Mouse (Mus musculus): ENCODE data around the gene Plcb1. TPM values are rescaled to one million over a fixed set of nuclear protein-coding genes. Genes with fewer than 3 reads are reported as not detected.

Plcb1 gene
- polyA plus RNA-seq, 1 experiment from 2014 or later = 23.0 TPM

- Histone ChIP-seq H3K4me3 (ENCODE audit: low read depth, low read length) (no peak overlapping the region), H3K4me1 (ENCODE audit: control insufficient read depth, insufficient read depth, low read length) (no peaks in the 10 kb centered on the region), H3K36me3 (ENCODE audit: control insufficient read depth, insufficient read depth, low read length) (no peaks in the 10 kb centered on the region), H3K27me3 (replicated peaks; ENCODE audit: control insufficient read depth, insufficient read depth, low read length) (no peaks in the 10 kb centered on the region), H3K27ac (ENCODE audit: low read depth, low read length) (no peak overlapping the region), H3K9ac (ENCODE audit: low read length) (no peak overlapping the region), H3K9me3 (replicated peaks; ENCODE audit: control insufficient read depth, low read length) (no peaks in the 10 kb centered on the region), H3K4me2 (ENCODE audit: low read length) (no peak overlapping the region)
- ATAC-seq (no peak), DNase-seq (ENCODE audit: low spot score) (no peak)
- WGBS = 91% methylated on average over 4 of the region's 4 CpGs
Observed at GRCm38 (mm10) chr2:134956436-134956835, 170.6 kb downstream of the Plcb1 start.

- Histone ChIP-seq H3K27me3 (replicated peaks; ENCODE audit: control insufficient read depth, insufficient read depth, low read length) (no peaks in the 10 kb centered on the region), H3K4me3 (ENCODE audit: low read depth, low read length) (no peak overlapping the region), H3K36me3 (ENCODE audit: control insufficient read depth, insufficient read depth, low read length) (no peaks in the 10 kb centered on the region), H3K9me3 (replicated peaks; ENCODE audit: control insufficient read depth, low read length) (no peaks in the 10 kb centered on the region), H3K4me1 (ENCODE audit: control insufficient read depth, insufficient read depth, low read length) (no peaks in the 10 kb centered on the region), H3K9ac (ENCODE audit: low read length) (no peak overlapping the region), H3K4me2 (ENCODE audit: low read length) (no peak overlapping the region), H3K27ac (ENCODE audit: low read depth, low read length) (no peak overlapping the region)
- ATAC-seq (no peak), DNase-seq (ENCODE audit: low spot score) (no peak)
- WGBS = 89% methylated on average over 4 of the region's 4 CpGs
Observed at GRCm38 (mm10) chr2:134966131-134966530, 180.3 kb downstream of the Plcb1 start.

- ATAC-seq (no peak), DNase-seq (ENCODE audit: low spot score) (no peak)
- Histone ChIP-seq H3K9ac (ENCODE audit: low read length) (no peak overlapping the region), H3K9me3 (replicated peaks; ENCODE audit: control insufficient read depth, low read length) (no peaks in the 10 kb centered on the region), H3K4me3 (ENCODE audit: low read depth, low read length) (no peak overlapping the region), H3K36me3 (ENCODE audit: control insufficient read depth, insufficient read depth, low read length) (no peaks in the 10 kb centered on the region), H3K27me3 (replicated peaks; ENCODE audit: control insufficient read depth, insufficient read depth, low read length) (no peaks in the 10 kb centered on the region), H3K4me1 (ENCODE audit: control insufficient read depth, insufficient read depth, low read length) (no peaks in the 10 kb centered on the region), H3K4me2 (ENCODE audit: low read length) (no peak overlapping the region), H3K27ac (ENCODE audit: low read depth, low read length) (no peak overlapping the region)
- WGBS = 88% methylated on average over 3 of the region's 3 CpGs
Observed at GRCm38 (mm10) chr2:134968380-134968779, 182.5 kb downstream of the Plcb1 start.

GRCm38 (mm10) chr2:134972376-134972775, 186.5 kb downstream of the Plcb1 start:
- H3K4me1 ChIP-seq (ENCODE audit: control insufficient read depth, insufficient read depth, low read length) = peaks cover 7% of the 10 kb centered on the region
- H3K27me3 ChIP-seq (replicated peaks; ENCODE audit: control insufficient read depth, insufficient read depth, low read length) = no peaks in the 10 kb centered on the region
- ATAC-seq (no peak), DNase-seq (ENCODE audit: low spot score) (no peak)
- no peak overlapping the region for H3K9ac ChIP-seq (ENCODE audit: low read length)
- H3K9me3 ChIP-seq (replicated peaks; ENCODE audit: control insufficient read depth, low read length) = no peaks in the 10 kb centered on the region
- H3K36me3 ChIP-seq (ENCODE audit: control insufficient read depth, insufficient read depth, low read length) = no peaks in the 10 kb centered on the region
- no peak overlapping the region for H3K27ac ChIP-seq (ENCODE audit: low read depth, low read length)
- H3K4me3 ChIP-seq (ENCODE audit: low read depth, low read length) = no peak overlapping the region
- 85% methylated on average over 6 of the region's 6 CpGs for WGBS
- no peak overlapping the region for H3K4me2 ChIP-seq (ENCODE audit: low read length)

- Histone ChIP-seq H3K4me3 (ENCODE audit: low read depth, low read length) (no peak overlapping the region), H3K9ac (ENCODE audit: low read length) (no peak overlapping the region), H3K27me3 (replicated peaks; ENCODE audit: control insufficient read depth, insufficient read depth, low read length) (no peaks in the 10 kb centered on the region), H3K36me3 (ENCODE audit: control insufficient read depth, insufficient read depth, low read length) (no peaks in the 10 kb centered on the region), H3K4me1 (ENCODE audit: control insufficient read depth, insufficient read depth, low read length) (peaks cover 7% of the 10 kb centered on the region), H3K9me3 (replicated peaks; ENCODE audit: control insufficient read depth, low read length) (no peaks in the 10 kb centered on the region), H3K27ac (ENCODE audit: low read depth, low read length) (no peak overlapping the region), H3K4me2 (ENCODE audit: low read length) (no peak overlapping the region)
- DNase-seq (ENCODE audit: low spot score) = no peak
- WGBS = 64% methylated on average over 6 of the region's 6 CpGs
- ATAC-seq = no peak
Observed at GRCm38 (mm10) chr2:134974711-134975110, 188.8 kb downstream of the Plcb1 start.

- Histone ChIP-seq H3K27me3 (replicated peaks; ENCODE audit: control insufficient read depth, insufficient read depth, low read length) (no peaks in the 10 kb centered on the region), H3K9me3 (replicated peaks; ENCODE audit: control insufficient read depth, low read length) (no peaks in the 10 kb centered on the region), H3K4me2 (ENCODE audit: low read length) (no peak overlapping the region), H3K4me3 (ENCODE audit: low read depth, low read length) (no peak overlapping the region), H3K36me3 (ENCODE audit: control insufficient read depth, insufficient read depth, low read length) (no peaks in the 10 kb centered on the region), H3K27ac (ENCODE audit: low read depth, low read length) (peak overlapping the region; percentile 63; the same call in 1 of the 2 replicates), H3K9ac (ENCODE audit: low read length) (no peak overlapping the region), H3K4me1 (ENCODE audit: control insufficient read depth, insufficient read depth, low read length) (peaks cover 7% of the 10 kb centered on the region)
- DNase-seq (ENCODE audit: low spot score) (peak; percentile 68), ATAC-seq (peak; percentile 70; the same call in 1 of the 2 replicates)
- 18% methylated on average over 3 of the region's 3 CpGs for WGBS
Observed at GRCm38 (mm10) chr2:134976796-134977330, 191.0 kb downstream of the Plcb1 start.

GRCm38 (mm10) chr2:134977641-134978040, 191.8 kb downstream of the Plcb1 start:
- H3K27ac ChIP-seq (ENCODE audit: low read depth, low read length) = no peak overlapping the region
- H3K36me3 ChIP-seq (ENCODE audit: control insufficient read depth, insufficient read depth, low read length) = no peaks in the 10 kb centered on the region
- H3K9me3 ChIP-seq (replicated peaks; ENCODE audit: control insufficient read depth, low read length) = no peaks in the 10 kb centered on the region
- no peak overlapping the region for H3K9ac ChIP-seq (ENCODE audit: low read length)
- H3K4me1 ChIP-seq (ENCODE audit: control insufficient read depth, insufficient read depth, low read length) = peaks cover 7% of the 10 kb centered on the region
- ATAC-seq (peak; percentile 44; the same call in 1 of the 2 replicates), DNase-seq (ENCODE audit: low spot score) (peak; percentile 49)
- H3K4me3 ChIP-seq (ENCODE audit: low read depth, low read length) = no peak overlapping the region
- H3K27me3 ChIP-seq (replicated peaks; ENCODE audit: control insufficient read depth, insufficient read depth, low read length) = no peaks in the 10 kb centered on the region
- H3K4me2 ChIP-seq (ENCODE audit: low read length) = no peak overlapping the region
- WGBS = 96% methylated on average over 1 of the region's 1 CpGs

- H3K36me3 ChIP-seq (ENCODE audit: control insufficient read depth, insufficient read depth, low read length) = no peaks in the 10 kb centered on the region
- H3K4me1 ChIP-seq (ENCODE audit: control insufficient read depth, insufficient read depth, low read length) = peaks cover 7% of the 10 kb centered on the region
- H3K27me3 ChIP-seq (replicated peaks; ENCODE audit: control insufficient read depth, insufficient read depth, low read length) = no peaks in the 10 kb centered on the region
- DNase-seq (ENCODE audit: low spot score) = no peak
- H3K4me2 ChIP-seq (ENCODE audit: low read length) = no peak overlapping the region
- no peak overlapping the region for H3K9ac ChIP-seq (ENCODE audit: low read length)
- no peak overlapping the region for H3K27ac ChIP-seq (ENCODE audit: low read depth, low read length)
- no peak overlapping the region for H3K4me3 ChIP-seq (ENCODE audit: low read depth, low read length)
- H3K9me3 ChIP-seq (replicated peaks; ENCODE audit: control insufficient read depth, low read length) = no peaks in the 10 kb centered on the region
- ATAC-seq = no peak
Observed at GRCm38 (mm10) chr2:134981394-134981793, 195.5 kb downstream of the Plcb1 start.

GRCm38 (mm10) chr2:134984884-134985283, 199.0 kb downstream of the Plcb1 start:
- DNase-seq (ENCODE audit: low spot score) (no peak), ATAC-seq (no peak)
- Histone ChIP-seq H3K9me3 (replicated peaks; ENCODE audit: control insufficient read depth, low read length) (no peaks in the 10 kb centered on the region), H3K4me1 (ENCODE audit: control insufficient read depth, insufficient read depth, low read length) (no peaks in the 10 kb centered on the region), H3K27me3 (replicated peaks; ENCODE audit: control insufficient read depth, insufficient read depth, low read length) (no peaks in the 10 kb centered on the region), H3K4me2 (ENCODE audit: low read length) (no peak overlapping the region), H3K4me3 (ENCODE audit: low read depth, low read length) (no peak overlapping the region), H3K27ac (ENCODE audit: low read depth, low read length) (no peak overlapping the region), H3K9ac (ENCODE audit: low read length) (no peak overlapping the region), H3K36me3 (ENCODE audit: control insufficient read depth, insufficient read depth, low read length) (no peaks in the 10 kb centered on the region)
- 70% methylated on average over 3 of the region's 3 CpGs for WGBS
